Mouse (Mus musculus): ENCODE measurements around the gene Avp. TPM values are rescaled to one million over a fixed set of nuclear protein-coding genes. Genes with fewer than 3 reads are reported as not detected.

Avp gene
- polyA plus RNA-seq, 1 experiment from 2014 or later, result 1.2 TPM

- 80% methylated on average over 4 of the region's 4 CpGs for WGBS
- H3K27me3 ChIP-seq, result no peaks in the 10 kb centered on the region
- no peak overlapping the region for H3K9ac ChIP-seq
- H3K36me3 ChIP-seq (ENCODE audit: poor library complexity, severe bottlenecking), result peaks cover 20% of the 10 kb centered on the region
- no peak overlapping the region for H3K27ac ChIP-seq
- H3K4me1 ChIP-seq, result peaks cover 15% of the 10 kb centered on the region
- no peak for ATAC-seq
- no peak overlapping the region for H3K4me3 ChIP-seq
- no peaks in the 10 kb centered on the region for H3K9me3 ChIP-seq (replicated peaks)
- no peak overlapping the region for H3K4me2 ChIP-seq
Measured at GRCm38 (mm10) chr2:130568921-130569320, 13.4 kb downstream of the Avp start.

DNA sequence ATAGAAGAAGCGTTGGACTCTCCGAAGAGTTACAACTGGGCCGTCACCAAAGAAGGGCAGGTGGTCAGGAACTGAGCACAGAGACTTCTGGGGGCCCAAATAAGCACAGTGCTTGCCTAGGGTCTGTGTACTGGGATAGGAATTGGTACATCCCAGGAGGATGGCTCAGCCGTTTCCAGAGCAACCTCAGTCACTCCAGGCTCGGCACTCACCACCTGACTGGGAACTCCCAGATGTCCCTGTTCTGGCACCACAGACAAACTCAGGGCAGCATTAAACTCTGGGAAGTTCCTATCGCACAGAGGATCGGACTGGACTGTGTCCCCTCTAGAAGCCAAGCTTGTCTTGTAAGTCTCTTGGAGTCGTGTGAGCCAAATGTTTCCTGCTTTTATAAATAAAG is 17.4 kb downstream of the Avp start:
- Histone ChIP-seq H3K27me3 (no peaks in the 10 kb centered on the region), H3K4me1 (peaks cover 22% of the 10 kb centered on the region), H3K27ac (no peak overlapping the region), H3K4me2 (peak overlapping the region; percentile 94), H3K36me3 (ENCODE audit: poor library complexity, severe bottlenecking) (peaks cover 22% of the 10 kb centered on the region), H3K9ac (peak overlapping the region; percentile 90), H3K9me3 (replicated peaks) (no peaks in the 10 kb centered on the region), H3K4me3 (peak overlapping the region; percentile 77; the same call in 1 of the 2 replicates)
- no peak for ATAC-seq
- WGBS, result 84% methylated on average over 8 of the region's 8 CpGs

- Histone ChIP-seq H3K9ac (peak overlapping the region; percentile 90), H3K4me3 (peak overlapping the region; percentile 77), H3K4me1 (peaks cover 22% of the 10 kb centered on the region), H3K27me3 (no peaks in the 10 kb centered on the region), H3K27ac (no peak overlapping the region), H3K9me3 (replicated peaks) (no peaks in the 10 kb centered on the region), H3K4me2 (peak overlapping the region; percentile 94), H3K36me3 (ENCODE audit: poor library complexity, severe bottlenecking) (peaks cover 30% of the 10 kb centered on the region)
- ATAC-seq, result peak; percentile 39
- WGBS, result 1% methylated on average over 22 of the region's 23 CpGs
Measured at GRCm38 (mm10) chr2:130564063-130564462, 18.3 kb downstream of the Avp start.

DNA sequence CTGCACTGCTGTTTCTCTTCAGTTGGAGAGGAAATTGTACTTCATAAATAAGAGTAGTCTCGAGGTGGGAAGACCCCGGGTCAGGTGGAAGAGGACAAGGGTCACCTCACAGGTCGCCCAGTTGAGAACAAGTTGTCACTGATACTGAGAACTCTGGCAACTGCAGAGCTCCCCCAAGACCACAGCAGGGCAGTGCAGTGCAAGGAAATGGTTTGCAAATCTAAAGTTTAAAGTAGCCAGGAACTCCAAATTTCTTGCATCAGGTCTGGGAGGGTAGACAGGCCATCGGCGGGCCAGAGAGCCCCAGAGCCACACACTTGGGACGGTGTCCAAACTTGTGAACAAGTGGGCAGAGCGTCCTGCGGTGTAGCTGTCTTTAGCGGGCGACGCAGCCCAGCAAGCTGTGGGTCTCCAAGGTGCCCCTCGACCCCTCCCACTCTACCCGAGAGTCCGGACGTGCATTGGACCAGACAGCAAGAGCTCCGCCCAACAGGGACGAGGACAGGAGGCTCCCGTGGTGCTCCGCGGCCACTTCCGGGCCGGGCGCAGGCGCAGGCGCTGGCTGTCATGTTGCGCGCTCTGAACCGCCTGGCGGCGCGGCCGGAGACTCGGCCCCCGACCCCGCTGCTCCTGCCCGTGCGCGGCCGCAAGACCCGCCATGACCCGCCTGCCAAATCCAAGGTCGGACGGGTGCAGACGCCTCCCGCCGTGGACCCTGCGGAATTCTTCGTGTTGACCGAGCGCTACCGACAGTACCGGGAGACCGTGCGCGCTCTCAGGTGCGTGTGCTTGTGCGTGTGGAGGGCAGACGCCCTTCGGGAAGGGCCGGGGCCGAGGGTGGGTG is 18.9 kb downstream of the Avp start, which contains the start of gene Mrps26:
Gene Mrps26, plus strand, starts transcription at position 531 of the 844 bp plus-strand sequence.
- H3K9me3 ChIP-seq (replicated peaks), result no peaks in the 10 kb centered on the region
- H3K27ac ChIP-seq, result 0 out of 2 replicates have a peak within 1 kb of the TSS, but pooled peaks have one; percentile 27

GRCm38 (mm10) chr2:130558015-130558414 is 24.3 kb downstream of the Avp start:
- Histone ChIP-seq H3K4me3 (no peak overlapping the region), H3K27ac (no peak overlapping the region), H3K9me3 (replicated peaks) (no peaks in the 10 kb centered on the region), H3K4me1 (peaks cover 4% of the 10 kb centered on the region), H3K36me3 (ENCODE audit: poor library complexity, severe bottlenecking) (peaks cover 65% of the 10 kb centered on the region), H3K9ac (no peak overlapping the region), H3K27me3 (no peaks in the 10 kb centered on the region), H3K4me2 (no peak overlapping the region)
- WGBS, result 66% methylated on average over 2 of the region's 2 CpGs
- no peak for ATAC-seq

More for the DNA sequence above, 18.9 kb downstream of the Avp start, which contains the start of gene Mrps26:
- peak within 1 kb of the TSS; percentile 94 for H3K4me2 ChIP-seq
- ATAC-seq, result peak; percentile 99
- H3K4me3 ChIP-seq, result peak within 1 kb of the TSS; percentile 77
- H3K27me3 ChIP-seq, result no peaks in the 10 kb centered on the region
- peak within 1 kb of the TSS; percentile 90 for H3K9ac ChIP-seq
- WGBS, result under 1% methylated on average over 61 of the region's 61 CpGs
- H3K36me3 ChIP-seq (ENCODE audit: poor library complexity, severe bottlenecking), result peaks cover 33% of the 10 kb centered on the region
- peaks cover 22% of the 10 kb centered on the region for H3K4me1 ChIP-seq

- H3K36me3 ChIP-seq (ENCODE audit: poor library complexity, severe bottlenecking), result peaks cover 71% of the 10 kb centered on the region
- ATAC-seq, result no peak
Measured at GRCm38 (mm10) chr2:130557462-130557861, 24.9 kb downstream of the Avp start.

DNA sequence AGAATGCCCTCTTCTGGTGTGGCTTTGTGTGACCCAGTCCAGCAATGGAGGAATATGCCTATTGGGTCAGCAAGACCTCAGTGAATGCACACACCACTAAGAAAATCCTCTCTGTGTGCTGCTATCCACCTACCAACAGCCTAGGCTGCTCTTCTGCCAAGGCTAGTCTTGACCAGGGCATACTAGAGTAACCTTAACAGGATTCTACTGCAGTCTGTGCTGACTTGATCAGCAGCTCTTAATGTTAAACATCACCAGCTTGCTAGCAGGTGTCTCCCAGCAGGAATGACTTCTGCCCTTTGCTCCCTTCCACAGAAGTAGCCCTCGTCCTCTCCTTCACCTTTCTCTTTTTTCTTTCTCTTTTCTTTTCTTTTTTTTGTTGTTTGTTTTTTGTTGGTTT is 26.1 kb downstream of the Avp start:
- Histone ChIP-seq H3K27me3 (no peaks in the 10 kb centered on the region), H3K9me3 (replicated peaks) (no peaks in the 10 kb centered on the region), H3K4me1 (no peaks in the 10 kb centered on the region), H3K27ac (no peak overlapping the region), H3K36me3 (ENCODE audit: poor library complexity, severe bottlenecking) (peaks cover 83% of the 10 kb centered on the region), H3K4me3 (no peak overlapping the region), H3K4me2 (no peak overlapping the region), H3K9ac (no peak overlapping the region)
- WGBS, result 69% methylated on average over 1 of the region's 1 CpGs
- ATAC-seq, result no peak

More at GRCm38 (mm10) chr2:130557462-130557861, 24.9 kb downstream of the Avp start:
- Histone ChIP-seq H3K9ac (no peak overlapping the region), H3K9me3 (replicated peaks) (no peaks in the 10 kb centered on the region), H3K4me2 (no peak overlapping the region), H3K27ac (no peak overlapping the region), H3K4me1 (no peaks in the 10 kb centered on the region), H3K27me3 (no peaks in the 10 kb centered on the region), H3K4me3 (no peak overlapping the region)
- 99% methylated on average over 2 of the region's 2 CpGs for WGBS

DNA sequence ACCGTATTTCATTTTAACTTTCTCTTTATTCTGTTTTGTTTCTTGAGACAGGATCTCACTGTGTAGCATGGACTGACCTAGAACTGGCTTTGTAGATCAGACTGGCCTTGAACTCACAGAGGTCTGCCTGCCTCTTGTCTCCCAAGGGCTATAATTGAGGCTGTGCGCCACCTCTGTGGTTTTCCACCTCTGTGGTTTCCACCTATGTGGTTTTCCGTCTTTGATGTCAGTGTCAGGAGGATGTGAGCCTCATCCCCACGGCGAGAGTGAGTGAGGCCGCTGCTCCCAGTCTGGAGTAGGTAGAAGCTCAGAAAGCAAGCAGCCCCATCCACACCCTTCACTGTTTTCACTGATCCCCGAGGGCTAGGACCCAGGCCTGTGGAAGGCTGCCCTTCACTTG is 27.5 kb downstream of the Avp start:
- Histone ChIP-seq H3K9me3 (replicated peaks) (no peaks in the 10 kb centered on the region), H3K4me1 (no peaks in the 10 kb centered on the region), H3K4me3 (no peak overlapping the region), H3K27ac (no peak overlapping the region), H3K4me2 (no peak overlapping the region), H3K27me3 (no peaks in the 10 kb centered on the region), H3K36me3 (ENCODE audit: poor library complexity, severe bottlenecking) (peaks cover 92% of the 10 kb centered on the region), H3K9ac (no peak overlapping the region)
- ATAC-seq, result no peak
- 87% methylated on average over 7 of the region's 7 CpGs for WGBS

- Histone ChIP-seq H3K4me3 (no peak overlapping the region), H3K36me3 (ENCODE audit: poor library complexity, severe bottlenecking) (peaks cover 97% of the 10 kb centered on the region), H3K9me3 (replicated peaks) (no peaks in the 10 kb centered on the region), H3K27ac (no peak overlapping the region), H3K4me1 (no peaks in the 10 kb centered on the region), H3K27me3 (no peaks in the 10 kb centered on the region), H3K9ac (no peak overlapping the region), H3K4me2 (no peak overlapping the region)
- ATAC-seq, result no peak
- 93% methylated on average over 8 of the region's 8 CpGs for WGBS
Measured at GRCm38 (mm10) chr2:130546957-130547356, 35.4 kb downstream of the Avp start.

GRCm38 (mm10) chr2:130540266-130540665 is 42.1 kb downstream of the Avp start:
- Histone ChIP-seq H3K27me3 (no peaks in the 10 kb centered on the region), H3K9ac (no peak overlapping the region), H3K4me1 (no peaks in the 10 kb centered on the region), H3K36me3 (ENCODE audit: poor library complexity, severe bottlenecking) (peaks cover 96% of the 10 kb centered on the region), H3K27ac (no peak overlapping the region), H3K4me3 (no peak overlapping the region), H3K4me2 (no peak overlapping the region), H3K9me3 (replicated peaks) (no peaks in the 10 kb centered on the region)
- no peak for ATAC-seq
- WGBS, result 93% methylated on average over 9 of the region's 9 CpGs

- no peaks in the 10 kb centered on the region for H3K9me3 ChIP-seq (replicated peaks)
- no peaks in the 10 kb centered on the region for H3K27me3 ChIP-seq
- H3K27ac ChIP-seq, result no peak overlapping the region
- H3K4me1 ChIP-seq, result no peaks in the 10 kb centered on the region
- H3K4me3 ChIP-seq, result no peak overlapping the region
- H3K36me3 ChIP-seq (ENCODE audit: poor library complexity, severe bottlenecking), result peaks cover 96% of the 10 kb centered on the region
- H3K9ac ChIP-seq, result no peak overlapping the region
- no peak for ATAC-seq
- WGBS, result 93% methylated on average over 8 of the region's 8 CpGs
- no peak overlapping the region for H3K4me2 ChIP-seq
Measured at GRCm38 (mm10) chr2:130538876-130539546, 43.3 kb downstream of the Avp start.

- 72% methylated on average over 3 of the region's 3 CpGs for WGBS
Measured at GRCm38 (mm10) chr2:130536890-130537289, 45.5 kb downstream of the Avp start.

More at GRCm38 (mm10) chr2:130536890-130537289, 45.5 kb downstream of the Avp start:
- Histone ChIP-seq H3K4me3 (no peak overlapping the region), H3K27me3 (no peaks in the 10 kb centered on the region), H3K4me2 (no peak overlapping the region), H3K27ac (no peak overlapping the region), H3K36me3 (ENCODE audit: poor library complexity, severe bottlenecking) (peaks cover 94% of the 10 kb centered on the region), H3K4me1 (no peaks in the 10 kb centered on the region), H3K9me3 (replicated peaks) (no peaks in the 10 kb centered on the region), H3K9ac (no peak overlapping the region)
- no peak for ATAC-seq
